Mouse (Mus musculus) lung, postnatal 4 days (tissue): ENCODE results near the gene Galns.

Source experiments
- DNase-seq, 2 experiments: peaks; one replicate each; pipeline ENCODE4 v3.0.0; 2021

Galns gene

DNA sequence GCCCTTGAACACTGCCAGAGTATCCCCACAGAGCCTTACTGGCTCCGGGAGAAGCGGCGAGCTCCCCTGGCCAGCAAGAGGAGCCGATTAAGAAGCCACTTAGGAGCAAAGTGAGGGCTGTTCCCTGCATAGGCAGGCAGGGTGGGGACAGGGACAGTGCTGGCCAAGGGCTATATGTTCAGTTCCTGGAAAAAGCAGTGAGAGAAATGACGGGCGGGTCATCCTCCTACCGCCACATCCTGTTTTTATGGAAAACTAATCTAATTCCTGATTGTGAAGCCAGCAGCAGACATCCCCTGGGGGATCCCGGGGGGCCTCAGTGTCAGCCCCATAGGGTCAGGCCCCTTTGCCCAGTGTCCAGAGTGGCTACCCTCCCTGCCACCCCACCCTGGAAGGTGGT, 80.0 kb downstream of the Galns start:
- DNase-seq: peak; percentile 36 to 45

DNA sequence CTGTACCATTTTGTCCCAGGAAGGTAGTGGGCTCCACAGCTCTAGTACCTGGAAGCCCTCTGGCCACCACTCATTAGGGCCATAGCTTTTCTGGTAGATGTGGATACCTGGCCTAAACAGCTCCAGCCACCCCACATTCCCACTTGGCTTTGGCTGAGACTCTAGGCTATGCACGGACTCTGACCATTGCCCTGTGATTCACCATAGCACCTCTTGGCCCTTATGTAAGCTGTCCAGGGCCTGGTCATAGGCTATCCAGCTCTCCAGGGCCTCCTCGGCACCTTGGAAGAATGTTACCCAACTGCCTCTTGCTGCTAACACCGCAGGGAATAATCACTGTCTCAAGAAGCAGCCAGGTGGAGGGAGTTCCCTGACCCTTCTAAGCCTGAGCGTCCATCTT, 82.1 kb downstream of the Galns start:
- DNase-seq: no peak
